Mouse (Mus musculus) midbrain, embryonic 14.5 days (tissue): ENCODE measurements around the gene Wdr4. TPM values are rescaled to one million over a fixed set of nuclear protein-coding genes. Genes with fewer than 3 reads are reported as not detected.

Experiments
- ATAC-seq: fragments of 200-750 bp; cut with Nextera tagmentation; 2 replicates; pipeline ENCODE4 v1.8.0; 2017; ENCODE audit warnings: moderate number of reproducible peaks, moderate library complexity; ENCODE audit not compliant: low FRiP score, low TSS enrichment
- DNase-seq: peaks from one replicate; pipeline ENCODE4 v3.0.0-alpha.2; 2015
- H3K27ac ChIP-seq: fragments of 300-500 bp; sonication (generic); replicated peaks from 2 replicates; pipeline ENCODE4 v1.5.1; 2014; ENCODE audit warnings: mild to moderate bottlenecking, low read depth, low read length, moderate library complexity
- H3K27me3 ChIP-seq: fragments of 300-500 bp; sonication (generic); 2 replicates; pipeline ENCODE4 v1.6.1; 2014; ENCODE audit warnings: low read length, control low read depth, mixed read lengths; ENCODE audit not compliant: control insufficient read depth, insufficient read depth
- H3K36me3 ChIP-seq: fragments of 300-500 bp; sonication (generic); 2 replicates; pipeline ENCODE4 v1.6.1; 2014; ENCODE audit warnings: low read length, control low read depth; ENCODE audit not compliant: control insufficient read depth, insufficient read depth
- H3K4me1 ChIP-seq: fragments of 300-500 bp; sonication (generic); 2 replicates; pipeline ENCODE4 v1.6.1; 2014; ENCODE audit warnings: mild to moderate bottlenecking, antibody characterized with exemption, low read length, control low read depth; ENCODE audit not compliant: control insufficient read depth, insufficient read depth
- H3K4me2 ChIP-seq: fragments of 300-500 bp; sonication (generic); 2 replicates; pipeline ENCODE4 v1.6.1; 2014; ENCODE audit warnings: mild to moderate bottlenecking, low read length, moderate library complexity
- H3K4me3 ChIP-seq: fragments of 300-500 bp; sonication (generic); replicated peaks from 2 replicates; pipeline ENCODE4 v1.5.1; 2014; ENCODE audit warnings: low read depth, low read length
- H3K9ac ChIP-seq: fragments of 300-500 bp; sonication (generic); replicated peaks from 2 replicates; pipeline ENCODE4 v1.6.1; 2014; ENCODE audit warnings: mild to moderate bottlenecking, low read length, moderate library complexity
- H3K9me3 ChIP-seq: fragments of 300-500 bp; sonication (generic); 2 replicates; pipeline ENCODE4 v1.6.1; 2016; ENCODE audit warnings: low read length, control low read depth, mixed read lengths; ENCODE audit not compliant: control insufficient read depth
- WGBS: fragments of 180-500 bp; shearing (Covaris S2); extraction: QIAGEN DNeasy Blood & Tissue Kit; methylation state at CpG from one replicate; pipeline ENCODE4 v1.1.7; 2014; 5-methylcytosine and 5-hydroxymethylcytosine counted together
- polyA plus RNA-seq: library from polyadenylated mRNA; unstranded; fragments of >200 nt; fragmentation: Nextera tagmentation; extraction: Ambion mirVana; gene quantifications from 2 replicates; pipeline ENCODE4 v1.2.1, GENCODE M21; 2014

Wdr4 gene
- polyA plus RNA-seq, 1 experiment from 2014 or later = 32.2 TPM

- H3K4me1 ChIP-seq = peaks cover 12% of the 10 kb centered on the region
- WGBS = 98% methylated on average over 3 of the region's 3 CpGs
- H3K4me2 ChIP-seq = no peak overlapping the region
- H3K27ac ChIP-seq = no peak overlapping the region
- no peak for ATAC-seq
- H3K36me3 ChIP-seq = peaks cover 47% of the 10 kb centered on the region
- H3K27me3 ChIP-seq = no peaks in the 10 kb centered on the region
- no peak for DNase-seq
- no peak overlapping the region for H3K4me3 ChIP-seq
- no peaks in the 10 kb centered on the region for H3K9me3 ChIP-seq
- no peak overlapping the region for H3K9ac ChIP-seq
Observed at GRCm38 (mm10) chr17:31525816-31526215, 6.0 kb upstream of the Wdr4 start.

- DNase-seq (no peak), ATAC-seq (no peak)
- H3K27me3 ChIP-seq = no peaks in the 10 kb centered on the region
- H3K27ac ChIP-seq = no peak overlapping the region
- H3K36me3 ChIP-seq = peaks cover 44% of the 10 kb centered on the region
- no peaks in the 10 kb centered on the region for H3K9me3 ChIP-seq
- 98% methylated on average over 4 of the region's 4 CpGs for WGBS
- no peak overlapping the region for H3K9ac ChIP-seq
- H3K4me3 ChIP-seq = no peak overlapping the region
- no peak overlapping the region for H3K4me2 ChIP-seq
- peaks cover 17% of the 10 kb centered on the region for H3K4me1 ChIP-seq
Observed at GRCm38 (mm10) chr17:31525114-31525513, 5.3 kb upstream of the Wdr4 start.

GRCm38 (mm10) chr17:31521948-31522347 lies 2.2 kb upstream of the Wdr4 start:
- H3K4me2 ChIP-seq = peak overlapping the region; percentile 66; the same call in 1 of the 2 replicates
- peaks cover 18% of the 10 kb centered on the region for H3K36me3 ChIP-seq
- H3K4me1 ChIP-seq = peaks cover 24% of the 10 kb centered on the region
- H3K9me3 ChIP-seq = no peaks in the 10 kb centered on the region
- DNase-seq (no peak), ATAC-seq (no peak)
- WGBS = 75% methylated on average over 6 of the region's 6 CpGs
- no peak overlapping the region; the same call in 1 of the 2 replicates for H3K27ac ChIP-seq
- no peaks in the 10 kb centered on the region for H3K27me3 ChIP-seq
- no peak overlapping the region for H3K4me3 ChIP-seq
- no peak overlapping the region for H3K9ac ChIP-seq

GRCm38 (mm10) chr17:31520895-31521294 lies 1.1 kb upstream of the Wdr4 start:
- Histone ChIP-seq H3K4me3 (peak overlapping the region; percentile 74), H3K36me3 (peaks cover 14% of the 10 kb centered on the region), H3K9me3 (no peaks in the 10 kb centered on the region), H3K4me2 (peak overlapping the region; percentile 66), H3K27me3 (no peaks in the 10 kb centered on the region), H3K27ac (0 out of 2 replicates have a peak overlapping the region, but pooled peaks have one; percentile 74), H3K9ac (peak overlapping the region; percentile 71; the same call in 1 of the 2 replicates), H3K4me1 (peaks cover 24% of the 10 kb centered on the region)
- DNase-seq (peak; percentile 75), ATAC-seq (0 out of 2 replicates have a peak, but pooled peaks have one; percentile 9)
- WGBS = 14% methylated on average over 3 of the region's 3 CpGs

GRCm38 (mm10) chr17:31519344-31519945 lies 335 bp downstream of the Wdr4 start:
- ATAC-seq = no peak; the same call in 1 of the 2 replicates
- WGBS = 4% methylated on average over 7 of the region's 7 CpGs

GRCm38 (mm10) chr17:31514696-31515095 lies 5.1 kb downstream of the Wdr4 start:
- no peak overlapping the region for H3K4me2 ChIP-seq
- H3K4me3 ChIP-seq = no peak overlapping the region
- H3K27ac ChIP-seq = no peak overlapping the region
- DNase-seq = peak; percentile 69
- no peaks in the 10 kb centered on the region for H3K27me3 ChIP-seq
- H3K9me3 ChIP-seq = no peaks in the 10 kb centered on the region
- peaks cover 3% of the 10 kb centered on the region for H3K36me3 ChIP-seq
- no peak for ATAC-seq
- WGBS = 68% methylated on average over 1 of the region's 1 CpGs
- H3K4me1 ChIP-seq = peaks cover 11% of the 10 kb centered on the region
- no peak overlapping the region for H3K9ac ChIP-seq

More at GRCm38 (mm10) chr17:31519344-31519945, 335 bp downstream of the Wdr4 start:
- DNase-seq = no peak
- Histone ChIP-seq H3K9me3 (no peaks in the 10 kb centered on the region), H3K4me2 (peak overlapping the region; percentile 66), H3K4me3 (peak overlapping the region; percentile 74), H3K27ac (no peak overlapping the region), H3K9ac (peak overlapping the region; percentile 71; the same call in 1 of the 2 replicates), H3K36me3 (peaks cover 10% of the 10 kb centered on the region), H3K27me3 (no peaks in the 10 kb centered on the region), H3K4me1 (peaks cover 24% of the 10 kb centered on the region)

- DNase-seq = no peak
Observed at GRCm38 (mm10) chr17:31512593-31512992, 7.2 kb downstream of the Wdr4 start.

GRCm38 (mm10) chr17:31511792-31512495 lies 7.8 kb downstream of the Wdr4 start:
- ATAC-seq = peak; percentile 93

More at GRCm38 (mm10) chr17:31512593-31512992, 7.2 kb downstream of the Wdr4 start:
- Histone ChIP-seq H3K9ac (peak overlapping the region; percentile 45), H3K4me3 (peak overlapping the region; percentile 83), H3K36me3 (peaks cover 23% of the 10 kb centered on the region), H3K27ac (peak overlapping the region; percentile 85), H3K27me3 (no peaks in the 10 kb centered on the region), H3K9me3 (no peaks in the 10 kb centered on the region), H3K4me1 (peaks cover 5% of the 10 kb centered on the region), H3K4me2 (peak overlapping the region; percentile 82)
- no peak for ATAC-seq
- 19% methylated on average over 6 of the region's 6 CpGs for WGBS

More at GRCm38 (mm10) chr17:31511792-31512495, 7.8 kb downstream of the Wdr4 start:
- Histone ChIP-seq H3K27me3 (no peaks in the 10 kb centered on the region), H3K27ac (peak overlapping the region; percentile 85), H3K36me3 (peaks cover 29% of the 10 kb centered on the region), H3K9ac (peak overlapping the region; percentile 45), H3K4me3 (peak overlapping the region; percentile 83), H3K4me1 (peaks cover 5% of the 10 kb centered on the region), H3K9me3 (no peaks in the 10 kb centered on the region), H3K4me2 (peak overlapping the region; percentile 82)
- WGBS = 0% methylated on average over 56 of the region's 56 CpGs
- peak; percentile 97 for DNase-seq
